Mouse (Mus musculus) lung, embryonic 14.5 days (tissue): ENCODE data around the gene Hist1h3b. TPM values are rescaled to one million over a fixed set of nuclear protein-coding genes. Genes with fewer than 3 reads are reported as not detected.
A peak's percentile ranks its signal among the peaks of the same experiment; 100 is the strongest.
"Not testable (repeated sequence)": the region's sequence is repeated elsewhere in the genome, so short reads cannot be mapped to it uniquely, and the experiment has no call there.

Source experiments
- ATAC-seq: fragments of 200-750 bp; cut with Nextera tagmentation; 2 replicates; pipeline ENCODE4 v1.8.0; 2017; ENCODE audit warnings: mild to moderate bottlenecking, moderate TSS enrichment, moderate library complexity; ENCODE audit not compliant: insufficient read depth
- DNase-seq: peaks from one replicate; pipeline ENCODE4 v3.0.0-alpha.2; 2015
- H3K27ac ChIP-seq: fragments of 300-500 bp; sonication (generic); 2 replicates; pipeline ENCODE4 v1.5.1; 2014; ENCODE audit warnings: low read depth, mild to moderate bottlenecking, moderate library complexity
- H3K27me3 ChIP-seq: fragments of 300-500 bp; sonication (generic); 2 replicates; pipeline ENCODE4 v1.6.1; 2014; ENCODE audit warnings: low read length, control low read depth; ENCODE audit not compliant: insufficient read depth
- H3K36me3 ChIP-seq: fragments of 300-500 bp; sonication (generic); 2 replicates; pipeline ENCODE4 v1.6.1; 2014; ENCODE audit warnings: control low read depth; ENCODE audit not compliant: insufficient read depth
- H3K4me1 ChIP-seq: fragments of 300-500 bp; sonication (generic); 2 replicates; pipeline ENCODE4 v1.6.1; 2014; ENCODE audit warnings: antibody characterized with exemption, control low read depth; ENCODE audit not compliant: insufficient read depth
- H3K4me2 ChIP-seq: fragments of 300-500 bp; sonication (generic); 2 replicates; pipeline ENCODE4 v1.6.1; 2014; ENCODE audit warnings: mild to moderate bottlenecking
- H3K4me3 ChIP-seq: fragments of 300-500 bp; sonication (generic); 2 replicates; pipeline ENCODE4 v1.5.1; 2014; ENCODE audit warnings: low read depth, low read length
- H3K9ac ChIP-seq: fragments of 300-500 bp; sonication (generic); 2 replicates; pipeline ENCODE4 v1.6.1; 2014
- H3K9me3 ChIP-seq: fragments of 300-500 bp; sonication (generic); 2 replicates; pipeline ENCODE4 v1.6.1; 2016; ENCODE audit warnings: low read depth, low read length, control low read depth
- CTCF ChIP-seq: IDR thresholded peaks from 2 replicates; pipeline ENCODE4 v1.5.1; 2016; ENCODE audit warnings: antibody characterized with exemption, low read depth
- WGBS: fragments of 180-500 bp; shearing (Covaris S2); extraction: QIAGEN DNeasy Blood & Tissue Kit; methylation state at CpG from one replicate; pipeline ENCODE4 v1.1.7; 2014; 5-methylcytosine and 5-hydroxymethylcytosine counted together
- polyA plus RNA-seq: library from polyadenylated mRNA; unstranded; fragments of >200 nt; fragmentation: Nextera tagmentation; extraction: Ambion mirVana; gene quantifications from 2 replicates; pipeline ENCODE4 v1.2.1, GENCODE M21; 2014

Gene Hist1h3b
- polyA plus RNA-seq, 1 experiment from 2014 or later = 18.4 TPM

DNA sequence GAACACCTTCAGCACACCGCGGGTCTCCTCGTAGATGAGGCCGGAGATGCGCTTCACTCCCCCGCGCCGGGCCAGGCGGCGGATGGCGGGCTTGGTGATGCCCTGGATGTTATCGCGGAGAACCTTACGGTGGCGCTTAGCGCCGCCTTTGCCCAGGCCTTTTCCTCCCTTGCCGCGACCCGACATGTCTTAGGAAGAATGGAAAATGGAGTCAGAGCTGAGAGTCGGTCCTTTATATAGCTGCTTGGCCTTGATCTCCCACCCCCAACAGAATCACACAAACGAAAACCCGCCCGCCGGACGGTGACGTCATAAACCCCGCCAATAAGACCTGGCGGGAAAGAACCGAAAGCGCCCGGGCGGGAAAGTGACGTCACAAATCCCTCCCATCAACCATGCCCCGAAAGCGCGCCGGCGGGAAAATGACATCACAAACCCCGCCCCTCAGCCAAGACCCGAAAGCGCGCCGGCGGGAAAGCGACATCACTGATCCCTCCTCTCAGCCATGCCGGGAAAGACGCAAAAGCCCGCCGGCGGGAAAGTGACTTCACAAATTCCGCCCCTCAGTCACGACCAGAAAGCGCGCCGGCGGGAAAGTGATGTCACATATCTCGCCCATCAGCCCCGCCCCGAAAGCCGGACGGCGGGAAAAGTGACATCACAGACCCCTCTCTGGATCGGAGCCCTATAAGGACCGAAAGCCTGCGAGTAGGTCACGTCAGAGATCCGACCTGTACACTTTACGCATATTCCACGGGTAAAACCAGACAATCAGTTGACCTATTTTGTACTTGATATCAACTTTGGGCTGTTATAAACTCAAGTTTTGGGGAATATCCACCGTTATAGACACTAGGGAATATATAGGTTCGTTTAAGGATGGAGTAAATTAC, 9.2 kb downstream of the Hist1h3b start, which contains the start of gene Hist1h4a:
Gene Hist1h4a (minus strand): TSS at position 259 of the 893 bp plus-strand sequence.
- H3K36me3 ChIP-seq = no peaks in the 10 kb centered on the region
- peak within 1 kb of the TSS; percentile 45 for H3K4me3 ChIP-seq
- no peaks in the 10 kb centered on the region for H3K27me3 ChIP-seq
- H3K4me2 ChIP-seq = peak within 1 kb of the TSS; percentile 90
- peak within 1 kb of the TSS; percentile 71 for H3K9ac ChIP-seq
- ATAC-seq = peak; percentile 73
- peak within 1 kb of the TSS; percentile 99 for H3K27ac ChIP-seq
- no peaks in the 10 kb centered on the region for H3K9me3 ChIP-seq
- DNase-seq = peak; percentile 100
- no peak for TF ChIP-seq CTCF
- H3K4me1 ChIP-seq = peaks cover 5% of the 10 kb centered on the region; the same call in 1 of the 2 replicates
- under 1% methylated on average over 62 of the region's 72 CpGs for WGBS

DNA sequence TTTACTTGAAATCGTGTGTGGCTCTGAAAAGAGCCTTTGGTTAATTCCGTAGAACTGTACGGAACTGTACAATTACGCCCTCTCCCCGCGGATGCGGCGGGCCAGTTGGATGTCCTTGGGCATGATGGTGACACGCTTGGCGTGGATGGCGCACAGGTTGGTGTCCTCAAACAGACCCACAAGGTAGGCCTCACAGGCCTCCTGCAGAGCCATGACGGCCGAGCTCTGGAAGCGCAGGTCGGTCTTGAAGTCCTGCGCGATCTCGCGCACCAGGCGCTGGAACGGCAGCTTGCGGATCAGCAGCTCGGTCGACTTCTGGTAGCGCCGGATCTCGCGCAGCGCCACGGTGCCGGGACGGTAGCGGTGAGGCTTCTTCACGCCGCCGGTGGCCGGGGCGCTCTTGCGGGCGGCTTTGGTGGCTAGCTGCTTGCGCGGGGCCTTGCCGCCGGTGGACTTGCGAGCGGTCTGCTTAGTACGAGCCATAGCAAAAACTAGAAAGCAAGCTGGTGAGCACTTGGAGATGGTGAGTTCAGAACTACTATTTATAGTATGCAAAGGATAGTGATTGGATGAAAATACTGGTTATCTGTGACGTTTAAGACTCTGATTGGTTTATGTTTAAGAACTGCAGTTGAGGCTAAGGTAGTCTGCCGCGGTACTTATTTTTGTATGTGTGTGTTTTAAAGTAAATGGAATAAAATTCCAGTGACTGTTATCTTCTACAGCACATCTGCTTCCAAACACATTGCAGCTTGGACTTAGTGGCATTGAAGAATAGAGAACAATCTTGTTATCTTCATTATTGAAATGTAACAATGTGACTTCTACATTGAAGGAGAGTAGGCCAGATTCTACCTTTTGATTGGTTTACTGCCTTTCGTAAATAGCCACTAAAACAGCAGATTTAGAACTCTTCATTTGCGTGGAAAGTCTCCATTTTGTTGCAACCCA, 10.1 kb downstream of the Hist1h3b start, which contains the start of gene Hist1h3a:
Gene Hist1h3a (minus strand): TSS at position 516 of the 951 bp plus-strand sequence.
- H3K4me3 ChIP-seq = peak within 1 kb of the TSS; percentile 54
- ATAC-seq = peak; percentile 71
- peak; percentile 93 for DNase-seq
- H3K27ac ChIP-seq = peak within 1 kb of the TSS; percentile 99
- H3K9ac ChIP-seq = peak within 1 kb of the TSS; percentile 76
- H3K36me3 ChIP-seq, H3K9me3 ChIP-seq, H3K27me3 ChIP-seq, H3K4me1 ChIP-seq: not testable (repeated sequence)
- H3K4me2 ChIP-seq = peak within 1 kb of the TSS; percentile 90
- WGBS = under 1% methylated on average over 26 of the region's 52 CpGs

DNA sequence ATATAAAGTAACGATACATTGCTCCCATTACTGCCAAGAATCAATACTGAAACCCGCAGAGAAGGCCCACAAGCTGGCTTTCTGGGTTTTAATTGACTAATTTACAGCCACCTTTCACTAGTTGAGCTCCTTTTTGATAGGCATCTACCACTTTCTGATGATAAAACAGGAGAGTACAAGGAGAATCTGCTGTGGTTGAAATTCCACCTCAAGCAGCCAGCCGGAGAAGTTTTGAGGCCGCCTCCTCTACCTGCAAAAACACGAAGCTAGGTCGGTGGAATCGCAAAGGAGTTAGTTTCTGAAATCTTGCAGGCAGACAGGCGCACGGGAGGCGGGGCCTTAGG, 11.1 kb downstream of the Hist1h3b start:
- H3K4me3 ChIP-seq = peak overlapping the region; percentile 54
- no peak for ATAC-seq
- H3K27me3 ChIP-seq = no peaks in the 10 kb centered on the region
- peaks cover 5% of the 10 kb centered on the region; the same call in 1 of the 2 replicates for H3K4me1 ChIP-seq
- peak overlapping the region; percentile 99 for H3K27ac ChIP-seq
- under 1% methylated on average over 10 of the region's 10 CpGs for WGBS
- no peaks in the 10 kb centered on the region for H3K36me3 ChIP-seq
- H3K4me2 ChIP-seq = peak overlapping the region; percentile 90
- TF ChIP-seq CTCF = no peak
- H3K9me3 ChIP-seq = no peaks in the 10 kb centered on the region
- DNase-seq = no peak
- H3K9ac ChIP-seq = peak overlapping the region; percentile 76

DNA sequence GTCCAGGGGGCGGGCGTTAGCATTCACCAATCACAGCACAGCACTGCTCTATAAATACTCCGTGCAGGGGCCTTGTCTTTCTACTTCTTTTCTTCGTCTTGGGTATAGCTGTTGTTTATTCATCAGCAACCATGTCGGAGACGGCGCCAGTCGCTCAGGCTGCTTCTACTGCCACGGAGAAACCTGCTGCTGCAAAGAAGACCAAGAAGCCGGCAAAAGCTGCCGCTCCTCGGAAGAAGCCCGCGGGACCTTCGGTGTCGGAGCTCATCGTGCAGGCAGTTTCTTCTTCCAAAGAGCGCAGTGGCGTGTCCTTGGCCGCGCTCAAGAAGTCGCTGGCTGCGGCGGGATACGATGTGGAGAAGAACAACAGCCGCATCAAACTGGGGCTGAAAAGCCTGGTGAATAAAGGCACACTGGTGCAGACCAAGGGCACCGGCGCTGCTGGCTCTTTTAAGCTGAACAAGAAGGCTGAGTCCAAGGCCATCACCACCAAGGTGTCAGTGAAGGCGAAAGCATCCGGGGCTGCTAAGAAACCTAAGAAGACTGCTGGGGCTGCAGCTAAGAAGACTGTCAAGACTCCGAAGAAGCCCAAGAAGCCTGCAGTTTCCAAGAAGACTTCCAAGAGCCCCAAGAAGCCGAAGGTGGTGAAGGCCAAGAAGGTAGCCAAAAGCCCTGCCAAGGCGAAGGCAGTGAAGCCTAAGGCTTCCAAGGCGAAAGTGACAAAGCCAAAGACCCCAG, 11.7 kb downstream of the Hist1h3b start, which contains the start of gene Hist1h1a:
Gene Hist1h1a (plus strand): TSS at position 81 of the 738 bp plus-strand sequence.
- H3K27ac ChIP-seq = peak within 1 kb of the TSS; percentile 99
- TF ChIP-seq CTCF = no peak
- WGBS = 2% methylated on average over 34 of the region's 34 CpGs
- peak; percentile 68 for ATAC-seq
- peak within 1 kb of the TSS; percentile 54 for H3K4me3 ChIP-seq
- H3K9me3 ChIP-seq = no peaks in the 10 kb centered on the region
- peak; percentile 98 for DNase-seq
- peaks cover 5% of the 10 kb centered on the region; the same call in 1 of the 2 replicates for H3K4me1 ChIP-seq
- H3K27me3 ChIP-seq = no peaks in the 10 kb centered on the region
- H3K36me3 ChIP-seq = no peaks in the 10 kb centered on the region
- peak within 1 kb of the TSS; percentile 90 for H3K4me2 ChIP-seq
- peak within 1 kb of the TSS; percentile 76 for H3K9ac ChIP-seq

DNA sequence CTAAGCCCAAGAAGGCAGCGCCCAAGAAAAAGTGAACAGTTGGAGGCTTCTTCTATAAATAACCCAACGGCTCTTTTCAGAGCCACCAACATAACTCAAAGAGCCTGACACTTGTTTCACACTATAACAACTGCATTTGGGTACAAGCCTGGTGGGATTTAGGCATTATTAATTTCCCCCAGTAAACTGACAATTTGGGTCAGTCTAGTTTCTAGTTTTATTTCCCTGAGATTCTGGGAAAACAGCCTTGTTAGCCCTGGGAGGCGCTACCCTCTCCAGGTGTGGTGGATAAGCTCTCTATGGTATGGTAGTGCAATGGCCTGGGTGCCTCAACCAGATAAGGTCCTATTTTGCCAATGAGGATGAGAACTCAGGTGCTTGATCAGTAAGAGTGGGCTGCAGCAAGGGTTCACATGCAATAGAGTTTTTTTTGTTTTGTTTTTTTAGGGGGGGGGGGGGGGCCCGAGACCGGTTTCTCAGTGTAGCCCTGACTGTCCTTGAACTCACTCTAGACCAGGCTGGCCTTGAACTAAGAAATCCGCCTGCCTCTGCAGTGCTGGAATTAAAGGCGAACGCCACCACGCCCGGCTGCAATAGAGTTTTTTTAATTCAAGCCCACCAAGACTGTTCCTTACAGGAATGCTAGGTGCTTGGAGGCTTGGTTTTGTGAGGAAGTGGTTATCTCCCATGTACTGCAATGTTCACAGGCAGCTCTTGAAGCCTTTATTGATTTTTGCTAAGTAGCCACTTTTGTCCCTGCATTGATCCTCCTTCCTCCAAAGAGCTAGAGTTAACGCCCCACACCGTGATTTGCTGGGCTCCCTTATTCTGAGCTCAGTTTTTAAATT, 12.5 kb downstream of the Hist1h3b start:
- H3K4me3 ChIP-seq = peak overlapping the region; percentile 54
- H3K4me2 ChIP-seq = peak overlapping the region; percentile 90
- H3K27me3 ChIP-seq = no peaks in the 10 kb centered on the region
- peak overlapping the region; percentile 76 for H3K9ac ChIP-seq
- H3K36me3 ChIP-seq = no peaks in the 10 kb centered on the region
- WGBS = 27% methylated on average over 11 of the region's 12 CpGs
- peak overlapping the region; percentile 99 for H3K27ac ChIP-seq
- TF ChIP-seq CTCF = no peak
- H3K4me1 ChIP-seq = peaks cover 5% of the 10 kb centered on the region; the same call in 1 of the 2 replicates
- peak; percentile 38 for DNase-seq
- H3K9me3 ChIP-seq = no peaks in the 10 kb centered on the region
- no peak for ATAC-seq
